Mouse (Mus musculus) cerebellum, postnatal 4 days (tissue): Measurements from ENCODE around the gene Ncf1.

Source experiments
- DNase-seq, 2 experiments: peaks; one replicate each; pipeline ENCODE4 v3.0.0; 2022; ENCODE audit warnings: low spot score in 2 of 2, mixed read lengths in 1 of 2

The Ncf1 gene

DNA sequence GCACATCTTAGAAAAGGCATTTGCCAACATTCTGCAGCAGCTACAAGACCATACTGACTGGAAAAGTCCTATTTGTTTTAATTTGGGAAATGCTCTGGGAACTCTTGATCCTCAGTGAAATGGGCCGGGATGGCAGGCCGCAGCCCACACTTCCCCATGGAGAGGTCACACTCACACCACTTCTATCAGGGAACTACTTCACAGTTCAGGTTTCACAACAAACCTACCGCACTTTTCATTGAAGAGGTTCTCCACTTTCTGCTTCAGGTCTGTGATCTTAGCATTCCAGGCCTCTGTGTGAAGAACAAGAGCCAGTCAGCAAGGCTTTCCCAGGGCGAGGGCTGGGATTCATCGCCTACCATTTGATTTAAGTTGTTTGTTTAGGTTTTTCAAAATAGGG lies 15.5 kb upstream of the Ncf1 start:
- no peak for DNase-seq

DNA sequence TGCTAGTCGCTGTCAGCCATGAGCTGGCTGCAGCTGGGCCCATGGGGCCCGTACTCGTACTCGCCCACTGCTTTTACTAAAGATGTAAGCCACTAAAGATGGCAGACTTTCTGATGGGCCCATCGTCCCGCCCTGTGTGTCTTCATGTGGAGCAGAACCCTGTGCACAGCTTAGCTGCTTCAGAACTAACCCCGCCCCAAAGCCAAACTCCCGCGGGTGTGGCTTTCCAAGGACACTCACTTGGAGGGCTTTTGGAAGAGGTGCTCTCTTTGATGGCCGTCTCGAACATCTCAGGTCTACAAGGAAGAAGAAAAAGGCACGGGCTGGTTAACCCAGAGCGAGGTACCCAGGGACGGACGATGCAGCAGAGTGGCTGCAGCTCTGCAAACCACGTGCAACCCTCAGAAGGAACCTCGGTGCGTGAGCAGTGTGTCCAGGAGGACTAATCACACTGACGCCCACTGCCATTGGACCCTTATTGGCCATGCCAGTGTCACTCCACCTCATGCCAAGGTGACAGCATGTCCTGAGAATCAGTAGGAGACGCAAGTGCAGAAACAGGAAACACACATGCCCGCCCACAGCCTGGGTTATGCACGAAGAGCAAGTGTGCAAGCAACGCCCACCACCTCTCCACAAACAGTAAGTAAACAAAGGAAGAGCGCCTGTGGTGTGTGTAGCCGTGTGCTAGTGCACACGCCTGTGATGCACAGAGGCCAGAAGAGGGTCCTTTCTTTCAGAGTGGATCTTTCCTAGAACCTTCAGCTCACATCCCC lies 14.4 kb upstream of the Ncf1 start:
- no peak for DNase-seq

DNA sequence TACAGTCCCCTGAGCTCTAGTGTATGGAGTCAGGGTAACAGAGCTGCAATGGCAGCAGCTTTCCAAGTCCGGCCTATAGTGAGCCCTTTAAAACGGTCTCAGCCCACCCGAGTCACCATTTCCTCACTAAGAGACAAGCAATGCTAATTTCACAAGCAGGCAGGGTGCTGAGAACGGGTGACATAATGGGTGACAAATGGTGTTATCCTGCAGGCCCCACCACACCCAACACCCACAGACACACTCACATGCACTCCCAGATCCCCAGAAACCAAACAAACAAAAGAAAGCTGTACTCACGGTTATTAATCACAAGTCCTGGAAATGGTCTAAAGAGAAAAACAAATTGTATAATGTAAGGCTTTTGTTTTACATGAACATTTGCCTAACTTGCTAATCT lies 12.4 kb upstream of the Ncf1 start:
- DNase-seq = no peak

DNA sequence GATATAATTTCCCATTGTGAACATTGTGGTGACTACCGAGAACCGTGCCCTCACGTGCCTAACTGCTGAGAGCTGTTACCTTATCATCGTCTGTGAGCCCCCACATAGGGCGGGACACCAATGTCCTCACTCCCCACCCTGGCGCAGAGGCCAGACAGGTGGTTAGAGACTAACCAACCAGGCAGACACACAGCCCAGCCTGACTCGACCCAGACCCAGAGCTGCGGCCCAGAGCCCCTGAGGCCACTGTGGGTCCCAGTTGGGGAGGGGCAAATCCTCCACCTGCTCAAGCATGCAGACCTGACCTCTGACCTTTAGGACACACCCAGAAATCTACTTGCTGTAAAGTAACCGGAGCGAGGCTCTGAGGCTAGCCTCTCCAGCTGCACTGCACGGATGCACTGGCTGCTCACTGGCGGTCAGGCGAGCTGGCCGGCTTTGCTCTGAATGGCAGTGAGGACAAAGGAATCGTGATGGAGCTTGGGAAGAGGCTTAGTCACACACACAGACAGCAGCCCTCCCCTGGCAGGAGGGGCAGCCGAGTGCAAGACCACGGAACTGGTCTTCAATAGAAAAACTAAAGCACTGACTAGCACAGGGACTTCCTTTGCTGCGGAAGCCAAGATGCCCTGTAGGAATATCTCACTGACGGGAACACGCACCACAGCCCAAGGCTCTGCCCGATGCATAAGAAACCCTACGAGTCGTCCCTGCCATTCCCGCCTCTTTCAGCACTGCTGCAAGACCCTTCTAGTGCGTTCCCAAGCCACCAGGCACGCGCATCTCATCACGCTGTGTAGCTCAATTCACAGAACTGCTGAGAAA lies 8.7 kb upstream of the Ncf1 start:
- peak in 1 of 2 experiments; percentile 23 for DNase-seq

DNA sequence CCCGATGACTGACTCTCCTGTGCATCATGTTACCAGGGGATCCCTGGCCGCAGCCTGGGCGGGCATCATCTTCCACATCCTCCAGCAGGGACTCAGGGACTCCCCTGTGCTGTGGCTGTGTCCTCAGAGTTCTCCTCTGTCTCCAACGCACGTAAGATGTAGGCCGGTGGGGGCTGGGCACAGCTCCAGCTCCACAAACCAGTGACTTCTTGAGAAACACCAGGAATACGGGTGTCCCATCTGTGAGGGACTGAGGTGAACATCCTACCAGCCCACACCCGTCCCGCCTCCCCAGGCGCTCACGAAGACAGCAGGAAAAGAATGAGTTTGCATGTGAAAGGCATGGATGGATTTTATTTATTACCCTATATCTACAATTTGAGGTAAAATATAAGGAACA lies 8.1 kb upstream of the Ncf1 start:
- DNase-seq = no peak

DNA sequence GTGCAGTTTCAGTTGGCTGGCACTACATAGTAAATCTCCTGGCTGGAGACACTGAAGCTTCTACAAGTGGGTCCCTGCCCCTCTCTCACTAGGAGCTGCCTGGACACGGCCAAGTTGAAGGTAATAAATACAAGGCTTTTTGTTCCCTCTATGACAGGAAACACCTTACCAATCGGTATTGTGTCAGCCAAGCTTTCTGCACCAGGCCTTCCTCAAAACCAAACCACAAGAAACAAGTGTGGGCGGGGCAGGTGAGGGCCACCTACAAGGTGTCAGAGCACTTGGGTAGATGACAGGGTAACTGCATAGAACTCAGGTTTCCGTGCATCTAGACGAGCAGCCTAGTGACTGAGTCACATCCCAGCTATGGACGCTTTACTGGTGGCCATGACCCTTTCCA lies 7.4 kb upstream of the Ncf1 start:
- no peak for DNase-seq

DNA sequence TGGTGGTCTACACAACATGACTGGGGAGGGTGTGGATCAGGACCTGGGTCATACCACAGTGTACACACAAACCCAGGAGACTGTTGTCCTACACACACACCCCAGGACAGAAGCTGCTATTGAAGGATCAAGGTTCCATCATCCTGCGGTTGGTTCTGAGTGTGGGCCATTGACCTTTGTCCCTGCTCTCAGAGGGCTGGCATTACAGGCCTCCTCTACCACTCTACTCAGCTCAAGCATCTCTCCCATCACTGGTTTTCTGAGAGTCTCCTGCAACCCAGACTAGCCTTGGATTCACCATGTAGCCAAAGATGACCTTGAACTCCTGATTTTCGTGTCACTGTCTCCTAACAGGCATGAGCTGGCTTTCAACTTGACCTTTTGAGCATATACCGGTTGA lies 6.8 kb upstream of the Ncf1 start:
- DNase-seq = no peak

DNA sequence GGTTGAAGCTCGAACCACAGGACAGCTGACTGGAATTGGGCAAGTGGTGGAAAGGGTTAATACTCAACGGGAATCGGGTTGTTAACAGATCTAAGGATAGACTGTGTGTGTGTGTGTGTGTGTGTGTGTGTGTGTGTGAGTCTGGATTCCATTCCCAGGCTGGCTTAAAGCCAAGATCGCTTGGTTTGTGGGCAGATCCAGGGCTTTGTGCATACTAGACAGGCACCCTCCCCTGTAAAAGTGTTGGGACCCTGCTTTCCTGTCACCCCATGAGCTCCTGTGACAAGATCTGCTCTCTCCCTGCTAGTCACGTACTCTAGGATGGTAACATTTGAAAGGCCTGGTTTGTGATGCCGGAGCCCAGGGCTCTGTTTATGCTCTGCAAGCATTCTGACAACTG lies 5.7 kb upstream of the Ncf1 start:
- peak in 1 of 2 experiments; percentile 42 for DNase-seq

DNA sequence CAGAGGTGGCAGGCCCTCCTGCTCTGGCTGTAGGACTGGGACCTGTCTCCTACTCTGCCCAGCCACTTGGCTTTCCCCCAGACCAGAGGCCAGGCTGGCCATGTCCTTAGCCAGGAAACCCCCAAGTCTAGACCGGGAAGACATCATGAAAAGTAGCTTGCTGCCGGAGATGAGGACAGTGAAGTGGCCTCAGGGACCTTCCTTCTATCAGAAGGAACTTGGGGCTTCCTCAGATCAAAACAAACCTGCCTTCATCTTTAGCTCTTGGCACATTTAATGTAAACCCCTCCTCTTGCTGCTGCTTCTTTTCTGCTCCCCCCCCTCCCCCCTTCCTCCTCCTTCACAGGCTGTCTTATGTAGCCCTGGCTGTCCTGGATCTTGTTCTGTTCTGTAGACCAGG lies 4.8 kb upstream of the Ncf1 start:
- DNase-seq = no peak

DNA sequence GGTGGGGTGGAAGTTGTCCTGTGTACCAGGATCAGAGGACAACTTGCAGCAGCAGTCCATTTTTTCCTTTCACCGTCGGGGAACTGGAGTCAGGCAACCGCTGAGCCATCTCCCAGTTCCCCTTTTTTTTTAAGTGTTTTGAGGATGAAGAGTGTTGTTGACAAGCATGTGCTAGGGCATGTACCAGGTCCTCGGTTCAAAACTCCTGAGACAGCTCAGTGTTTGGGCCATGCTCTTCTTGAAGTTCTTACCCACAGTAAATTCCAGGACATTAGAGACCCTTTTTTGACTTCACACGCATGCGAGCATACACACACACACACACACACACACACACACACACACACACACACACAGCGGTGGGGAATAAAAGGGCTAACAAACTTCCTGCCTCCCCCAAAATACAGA lies 3.8 kb upstream of the Ncf1 start:
- DNase-seq = no peak

DNA sequence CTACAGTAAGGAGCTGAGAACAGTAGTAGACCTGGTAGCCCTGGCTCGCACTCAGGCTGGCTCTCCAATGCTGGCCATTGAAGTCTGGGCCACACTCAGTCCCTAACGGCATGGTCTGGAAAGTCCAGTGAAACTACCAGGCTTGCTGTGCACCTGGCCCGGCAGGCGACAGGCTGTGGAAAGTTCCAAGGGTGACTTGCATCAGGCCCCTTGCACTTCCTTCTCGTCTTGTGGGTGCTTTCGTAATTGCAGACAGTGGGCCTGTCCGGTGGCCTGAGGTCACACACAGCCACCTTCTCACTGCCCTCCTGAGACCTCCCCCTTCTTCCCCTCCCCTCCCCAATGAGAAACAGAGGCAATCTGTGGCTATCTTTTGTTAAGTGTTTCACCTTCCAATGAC lies 3.1 kb upstream of the Ncf1 start:
- DNase-seq = no peak

DNA sequence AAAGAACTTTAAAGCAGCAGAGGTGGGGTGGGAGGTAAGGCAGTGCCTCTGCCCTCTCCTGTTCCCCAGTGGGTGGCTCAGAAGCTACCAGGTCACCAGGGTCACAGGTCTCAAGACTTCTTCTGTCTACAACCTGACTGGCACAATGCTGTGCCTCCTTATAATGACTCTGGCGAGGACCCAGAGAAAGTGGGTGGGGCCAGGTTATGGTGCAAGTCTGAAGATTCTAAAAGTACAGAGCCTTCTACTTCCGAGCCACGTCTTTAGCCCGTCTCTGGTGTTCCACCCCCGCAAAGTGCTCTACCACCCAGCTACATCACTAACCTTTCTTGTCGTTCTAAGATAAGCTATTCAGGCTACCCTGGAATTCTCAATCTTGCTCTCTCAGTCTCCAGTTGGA lies 2.7 kb upstream of the Ncf1 start:
- DNase-seq = no peak

DNA sequence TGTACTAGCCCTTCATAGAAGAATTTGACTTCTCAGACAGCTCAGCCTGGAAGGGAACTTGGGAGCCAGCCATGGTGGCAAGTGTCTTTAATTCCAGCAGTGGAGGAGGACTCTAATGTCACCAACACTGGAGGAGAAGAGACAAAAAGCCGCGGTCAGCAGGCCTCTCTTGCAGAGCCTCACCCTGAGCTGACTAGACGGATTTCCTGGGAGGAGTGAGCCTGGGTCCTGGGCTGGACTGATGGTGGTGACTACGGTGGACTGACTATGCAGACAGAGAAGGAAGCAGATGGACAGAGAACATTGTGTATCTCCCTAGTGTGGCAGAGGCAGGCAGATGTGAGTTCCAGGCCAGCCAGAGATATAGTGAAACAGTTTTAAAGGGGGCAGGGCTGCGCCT lies 2.0 kb upstream of the Ncf1 start:
- no peak for DNase-seq

DNA sequence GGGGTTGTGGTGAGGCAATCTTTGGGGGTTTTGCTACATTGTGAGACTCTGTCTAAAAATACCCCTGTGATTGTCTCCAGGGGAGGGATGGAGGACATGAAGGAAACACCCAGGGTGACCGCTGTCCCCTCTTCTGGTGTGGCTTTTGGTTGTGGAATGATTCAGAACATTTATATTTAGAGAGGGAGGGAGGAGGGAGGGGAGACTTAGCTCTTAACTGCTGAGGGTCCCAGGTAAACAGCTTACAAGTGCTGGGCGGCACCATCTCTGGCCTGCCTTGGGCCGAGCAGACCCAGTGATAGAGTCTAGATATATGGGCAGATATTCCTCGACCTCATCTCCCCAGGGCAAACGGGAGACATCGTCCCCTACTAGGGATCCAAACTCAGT lies 1.2 kb downstream of the Ncf1 start:
- no peak for DNase-seq

DNA sequence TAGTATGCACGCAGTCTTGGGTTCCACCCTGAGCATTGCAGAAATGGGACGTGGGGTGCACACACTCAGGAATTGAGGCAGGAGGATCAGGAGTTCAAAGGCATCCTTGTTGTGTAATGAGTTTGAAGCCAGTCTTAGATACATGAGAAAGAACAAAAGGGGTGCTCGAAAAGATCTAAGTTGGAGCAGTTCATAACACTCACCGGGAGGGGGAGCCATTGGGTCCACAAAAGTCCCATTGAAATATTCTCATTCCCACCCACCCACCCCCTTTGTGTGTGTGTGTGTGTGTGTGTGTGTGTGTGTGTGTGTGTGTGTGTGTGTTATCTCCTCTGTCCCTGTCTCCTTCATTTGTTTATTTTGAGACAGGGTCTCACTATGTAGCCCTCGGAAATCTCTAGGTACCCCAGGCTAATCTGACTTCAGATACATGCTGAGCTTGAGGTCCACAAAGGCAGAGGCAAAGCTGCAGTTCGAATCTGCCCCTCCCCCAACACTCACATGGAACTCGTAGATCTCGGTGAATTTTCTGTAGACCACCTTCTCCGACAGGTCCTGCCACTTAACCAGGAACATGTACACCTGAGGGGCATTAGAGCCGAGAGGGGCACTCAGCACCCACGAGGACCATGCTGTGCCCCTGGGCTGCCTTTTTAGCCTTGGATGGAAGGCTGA lies 1.7 kb downstream of the Ncf1 start:
- no peak for DNase-seq

DNA sequence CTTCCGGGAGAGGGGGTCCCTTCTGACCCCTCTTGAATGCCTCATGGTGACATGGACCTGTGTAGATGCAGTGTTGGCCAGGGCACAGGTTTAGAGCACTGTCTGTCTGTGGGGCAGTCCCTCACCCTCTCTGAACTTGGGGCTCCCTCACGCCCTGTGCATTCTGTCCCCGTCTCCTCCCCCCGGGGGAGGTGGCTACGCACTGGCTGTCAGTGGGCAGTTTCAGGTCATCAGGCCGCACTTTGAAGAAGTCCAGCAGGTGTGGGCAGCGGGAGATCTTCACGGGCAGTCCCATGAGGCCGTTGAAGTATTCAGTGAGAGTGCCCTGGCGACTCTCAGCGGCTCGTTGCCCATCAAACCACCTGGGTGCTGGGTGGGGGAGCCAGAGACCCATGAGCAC lies 2.5 kb downstream of the Ncf1 start:
- DNase-seq = no peak

DNA sequence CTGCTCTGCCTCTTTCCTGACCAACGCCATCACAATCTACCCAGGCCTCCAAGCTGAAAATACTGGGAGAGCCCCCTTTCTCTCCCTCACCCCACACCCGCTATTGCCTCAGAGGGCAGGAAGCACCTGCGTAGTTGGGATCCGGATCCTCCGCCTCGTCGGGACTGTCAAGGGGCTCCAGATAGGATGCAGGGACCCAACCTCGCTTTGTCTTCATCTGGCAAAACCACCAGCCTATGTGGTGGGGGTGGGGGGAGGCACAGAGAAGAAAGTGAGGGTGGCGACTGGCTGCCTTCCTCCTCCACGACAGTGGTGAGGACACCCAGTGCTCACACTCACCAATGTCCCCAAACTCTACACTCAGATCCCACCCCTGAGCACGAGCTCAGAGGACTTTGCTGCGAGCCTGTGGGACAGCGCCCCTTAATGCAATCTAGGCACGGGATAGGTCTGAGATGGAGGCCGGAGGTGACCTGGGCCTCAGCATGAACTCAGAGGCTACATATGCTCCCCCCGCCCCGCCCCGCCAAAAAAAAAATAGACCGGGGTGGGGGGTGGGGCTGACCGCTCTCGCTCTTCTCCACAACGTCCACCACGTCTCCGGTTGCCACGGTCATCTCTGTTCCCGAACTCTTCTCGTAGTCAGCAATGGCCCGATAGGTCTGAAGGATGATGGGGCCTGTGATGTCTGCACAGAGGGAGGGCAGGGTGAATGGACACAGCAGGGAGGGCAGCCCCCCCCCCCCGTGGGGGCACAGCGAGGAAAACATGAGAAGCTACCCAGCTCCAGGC lies 4.1 kb downstream of the Ncf1 start:
- no peak for DNase-seq

DNA sequence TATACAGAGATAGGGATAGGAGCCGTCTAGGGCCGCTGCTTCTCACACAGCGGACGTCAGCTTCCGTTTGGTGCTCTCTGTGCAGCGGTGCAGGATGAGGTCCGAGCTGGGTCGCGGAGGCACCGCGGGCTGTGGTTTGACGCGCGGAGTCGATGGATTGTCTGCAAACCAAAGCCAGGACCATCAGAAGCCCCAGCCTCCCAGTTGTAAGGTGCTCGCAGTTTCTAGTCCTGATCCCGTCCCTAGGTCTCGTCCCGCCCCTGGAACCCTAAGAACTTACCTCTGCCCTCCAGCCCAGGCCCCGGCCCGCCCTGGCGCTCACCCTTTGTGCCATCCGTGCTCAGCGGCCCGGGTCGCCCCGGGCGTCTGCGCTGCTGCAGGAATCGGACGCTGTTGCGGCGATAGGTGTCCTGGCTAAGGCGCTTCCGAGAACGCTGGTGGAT lies 7.7 kb downstream of the Ncf1 start:
- DNase-seq = no peak

DNA sequence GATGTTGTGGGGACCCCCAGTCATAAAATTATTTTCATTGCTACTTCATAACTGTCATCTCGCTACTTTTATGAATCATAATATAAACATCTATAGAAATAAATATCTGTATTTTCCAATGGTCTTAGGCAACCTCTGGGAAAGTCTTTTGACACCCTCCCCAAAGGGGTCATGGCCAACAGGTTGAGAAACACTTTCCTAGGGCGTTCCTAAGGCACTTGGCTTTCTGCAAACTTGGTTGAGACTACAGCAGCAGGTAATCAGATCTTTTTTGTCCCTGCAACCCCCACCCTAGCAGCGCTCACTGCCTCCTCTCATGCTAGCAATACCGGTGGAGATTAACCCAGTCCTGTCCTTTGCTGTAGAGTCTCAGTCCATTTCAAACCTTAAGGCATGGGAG lies 8.1 kb downstream of the Ncf1 start:
- DNase-seq = no peak

DNA sequence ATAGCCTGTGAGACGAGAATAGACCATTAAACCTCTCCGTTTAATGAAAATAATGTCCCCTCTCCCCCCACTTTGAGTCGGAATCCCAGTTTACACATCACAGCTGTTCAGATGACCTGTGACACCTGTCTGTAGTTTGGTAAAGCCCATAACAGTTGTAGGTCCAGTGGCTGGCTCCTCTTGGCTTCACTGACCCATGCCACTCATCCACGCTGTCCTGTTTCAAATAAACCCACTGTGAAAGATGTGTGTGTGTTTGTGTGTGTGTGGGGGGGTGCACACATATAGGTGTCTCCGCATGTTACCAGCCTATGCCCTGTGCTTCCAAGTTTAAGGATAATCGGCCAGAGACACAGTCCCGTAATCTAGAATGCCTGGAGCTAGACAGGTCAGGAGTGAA lies 11.5 kb downstream of the Ncf1 start:
- DNase-seq = no peak

DNA sequence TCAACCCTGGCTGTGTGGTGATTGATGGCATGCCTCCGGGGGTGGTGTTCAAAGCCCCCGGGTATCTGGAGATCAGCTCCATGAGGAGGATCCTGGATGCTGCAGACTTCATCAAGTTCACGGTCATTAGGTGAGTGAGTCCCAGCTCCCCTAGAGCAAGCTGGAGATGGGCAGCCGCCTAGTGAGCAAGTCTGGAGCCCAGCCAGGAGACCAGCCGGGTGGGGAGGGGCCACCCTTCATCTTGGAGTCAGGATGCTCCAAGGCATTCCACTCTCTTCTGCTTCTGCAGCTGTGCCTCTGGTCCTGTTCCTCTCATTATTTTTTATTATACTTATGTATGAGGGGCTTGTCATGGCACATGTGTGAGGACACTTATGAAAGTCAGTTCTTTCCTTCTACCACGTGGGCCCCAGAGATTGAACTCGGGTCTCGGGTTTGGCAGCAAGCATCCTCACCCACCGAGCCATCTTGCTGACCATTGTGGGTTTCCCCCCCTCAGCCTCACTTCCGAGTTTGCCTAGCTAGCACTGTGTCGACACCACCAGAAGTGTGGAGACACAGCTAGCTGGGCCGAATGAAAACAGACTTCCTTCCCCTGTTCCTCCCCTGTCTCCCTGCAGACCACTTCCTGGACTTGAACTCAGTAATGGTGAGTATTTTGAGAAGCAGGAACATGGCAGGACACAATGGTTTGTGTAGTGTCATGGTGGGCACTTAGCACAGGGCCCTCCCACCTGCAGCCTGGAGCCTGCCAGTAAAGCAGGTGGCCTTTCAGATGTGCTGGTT lies 15.2 kb downstream of the Ncf1 start:
- peak in 1 of 2 experiments; percentile 32 for DNase-seq
